Mouse (Mus musculus) right cerebral cortex, postnatal 10 days (tissue): Measurements from ENCODE around the gene Mylk.

Experiments
- DNase-seq, 2 experiments: peaks; one replicate each; pipeline ENCODE4 v3.0.0; 2021; ENCODE audit warnings: low spot score in 2 of 2

Mylk gene

GRCm38 (mm10) chr16:35022242-35023137, 277.5 kb downstream of the Mylk start, which contains the start of gene Hacd2:
Hacd2 (plus strand) TSS chr16:35022428.
- peak; percentile 96 for DNase-seq

GRCm38 (mm10) chr16:35023138-35023735, 278.2 kb downstream of the Mylk start:
- DNase-seq = no peak

- no peak for DNase-seq
Observed at GRCm38 (mm10) chr16:35024300-35024699, 279.3 kb downstream of the Mylk start.

GRCm38 (mm10) chr16:35025347-35025746, 280.3 kb downstream of the Mylk start:
- no peak for DNase-seq

GRCm38 (mm10) chr16:35033241-35033640, 288.2 kb downstream of the Mylk start:
- DNase-seq = no peak

DNA sequence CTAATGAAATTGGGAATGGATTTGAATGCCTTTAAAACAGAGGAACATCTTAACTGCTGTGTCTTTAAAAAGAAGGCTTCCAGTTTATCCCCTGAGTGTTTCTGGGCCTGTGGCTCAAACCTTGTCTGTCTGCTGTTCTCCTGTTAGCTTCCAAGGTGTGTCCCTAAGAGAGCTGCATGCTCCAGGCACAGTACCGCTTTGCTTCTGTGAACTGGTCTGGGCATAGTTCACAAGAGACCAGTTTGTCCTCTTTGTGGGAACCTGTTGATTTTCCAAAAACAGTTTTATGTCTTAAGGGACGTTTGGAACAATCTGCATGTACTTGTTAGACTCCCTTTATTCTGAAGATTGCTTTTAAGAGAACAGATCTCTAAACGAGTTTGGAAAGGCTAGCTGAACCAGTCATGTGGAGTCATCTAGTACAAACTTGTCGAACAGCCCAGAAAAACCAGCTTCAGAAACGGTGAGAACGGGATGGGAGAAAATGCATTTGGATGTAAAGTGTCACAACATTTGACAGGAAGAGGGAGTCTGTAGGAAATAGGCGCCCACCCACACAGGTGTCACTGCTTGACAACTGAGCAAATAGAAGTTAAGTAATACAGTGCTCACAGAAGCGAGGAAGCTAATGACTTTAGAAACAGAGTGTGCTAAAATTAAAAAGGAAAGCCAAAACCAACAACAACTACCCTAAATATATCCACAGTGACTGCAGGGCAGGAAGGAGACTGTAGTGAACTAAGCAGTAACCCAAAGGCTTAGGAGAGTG, 289.0 kb downstream of the Mylk start:
- DNase-seq = no peak

DNA sequence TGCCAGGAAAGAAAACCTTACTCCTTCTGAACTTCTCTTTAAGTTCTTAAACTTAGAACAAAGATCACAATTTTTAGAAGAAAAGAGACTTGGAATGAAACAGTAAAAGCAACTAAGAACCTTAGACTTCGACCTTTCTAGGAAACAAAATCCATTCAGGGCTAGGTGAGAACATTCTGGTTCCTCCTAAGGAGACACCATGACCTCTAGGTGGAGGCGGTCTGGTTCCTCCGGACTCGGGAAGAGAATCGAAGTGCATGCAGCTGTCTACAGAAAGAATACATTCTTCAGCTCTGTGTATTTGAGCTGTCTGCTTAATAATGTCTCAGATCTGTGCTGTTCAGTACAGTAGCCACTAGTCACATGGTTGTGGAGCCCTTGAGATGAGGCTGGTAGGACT, 290.0 kb downstream of the Mylk start:
- DNase-seq = no peak

DNA sequence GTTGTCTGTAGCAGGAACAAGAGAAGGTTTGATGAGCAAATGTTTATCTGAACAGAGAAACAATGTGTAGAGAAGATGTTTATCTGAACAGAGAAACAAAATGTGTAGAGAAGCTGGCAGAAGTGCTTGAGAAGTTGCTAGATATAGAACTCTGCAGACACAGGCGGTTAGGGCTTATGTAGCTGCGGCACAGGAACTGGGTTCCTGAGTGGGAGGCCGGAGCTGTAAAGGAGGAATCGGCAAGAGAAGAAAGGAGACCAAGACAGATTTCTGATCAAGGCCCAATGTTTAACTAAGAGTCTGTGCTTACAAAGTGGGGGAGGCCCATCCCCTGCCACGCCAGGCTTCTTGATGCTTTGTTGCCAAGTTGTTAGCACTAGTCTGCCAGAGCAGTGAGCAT, 291.7 kb downstream of the Mylk start:
- DNase-seq = no peak

DNA sequence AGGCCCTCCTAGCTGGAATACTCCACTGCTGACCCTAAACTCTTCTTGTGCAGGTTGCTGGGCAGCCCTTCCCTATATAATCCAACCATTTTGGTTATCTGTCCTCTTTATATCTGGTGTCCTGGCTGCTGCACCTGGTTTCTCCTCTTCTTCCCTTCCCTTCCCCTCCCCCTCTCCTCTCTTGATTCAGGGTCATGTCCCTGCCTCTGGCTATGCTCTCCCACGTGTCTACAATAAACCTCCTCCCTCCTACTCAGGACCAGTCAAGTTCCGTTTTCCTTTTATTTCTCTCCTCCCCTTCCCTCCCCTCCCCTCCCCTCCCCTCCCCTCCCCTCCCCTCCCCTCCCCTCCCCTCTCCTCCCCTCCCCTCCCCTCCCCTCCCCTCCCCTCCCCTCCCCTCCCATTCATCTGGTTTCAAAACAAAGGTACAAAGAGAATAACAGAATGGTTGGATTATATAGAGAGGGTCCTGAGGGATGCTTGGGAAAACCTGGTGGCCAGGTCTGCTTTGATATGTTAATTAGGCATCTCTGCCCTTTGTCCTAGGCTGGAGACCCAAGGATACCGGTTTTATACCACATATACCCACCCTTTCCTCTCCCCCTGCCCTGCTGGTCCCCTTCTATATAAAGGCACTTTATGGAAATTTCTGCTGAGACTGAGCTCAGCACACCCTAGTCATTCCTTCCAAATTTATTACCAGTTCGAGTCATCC, 293.5 kb downstream of the Mylk start:
- no peak for DNase-seq

GRCm38 (mm10) chr16:35040154-35040553, 295.1 kb downstream of the Mylk start:
- DNase-seq = no peak

GRCm38 (mm10) chr16:35041001-35041400, 296.0 kb downstream of the Mylk start:
- no peak for DNase-seq

DNA sequence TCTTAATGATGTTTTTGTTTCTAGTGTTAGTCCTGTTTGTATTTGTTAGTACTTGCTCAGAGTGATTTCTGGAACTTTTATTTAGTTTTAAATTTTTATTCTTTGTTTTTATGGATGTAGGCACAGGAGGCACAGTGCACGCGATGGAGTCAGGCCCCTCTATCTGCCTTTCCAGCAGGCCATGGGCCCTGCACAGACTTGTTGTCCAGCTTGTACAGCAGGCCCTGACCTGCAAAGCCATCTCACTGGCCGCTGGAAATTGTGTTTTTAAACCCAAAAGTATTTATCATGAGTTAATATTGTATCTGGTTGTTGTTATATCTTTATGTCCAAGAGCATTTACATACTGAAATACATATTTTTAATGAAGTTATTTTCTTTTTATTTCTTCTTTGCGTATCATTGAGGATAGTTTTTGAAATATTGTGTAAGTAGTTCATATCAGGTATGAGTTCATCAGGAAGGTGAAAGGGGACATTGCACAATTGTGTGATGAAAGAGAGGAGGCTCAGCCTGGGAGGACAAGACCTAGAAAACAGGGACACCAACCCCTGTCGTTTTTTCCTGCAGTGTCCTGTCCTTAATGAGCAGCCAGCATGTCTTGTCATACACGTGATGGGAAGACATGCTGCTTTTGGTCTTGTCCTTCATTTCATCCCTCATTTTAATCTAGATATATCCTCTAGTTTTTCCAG, 301.2 kb downstream of the Mylk start:
- no peak for DNase-seq

DNA sequence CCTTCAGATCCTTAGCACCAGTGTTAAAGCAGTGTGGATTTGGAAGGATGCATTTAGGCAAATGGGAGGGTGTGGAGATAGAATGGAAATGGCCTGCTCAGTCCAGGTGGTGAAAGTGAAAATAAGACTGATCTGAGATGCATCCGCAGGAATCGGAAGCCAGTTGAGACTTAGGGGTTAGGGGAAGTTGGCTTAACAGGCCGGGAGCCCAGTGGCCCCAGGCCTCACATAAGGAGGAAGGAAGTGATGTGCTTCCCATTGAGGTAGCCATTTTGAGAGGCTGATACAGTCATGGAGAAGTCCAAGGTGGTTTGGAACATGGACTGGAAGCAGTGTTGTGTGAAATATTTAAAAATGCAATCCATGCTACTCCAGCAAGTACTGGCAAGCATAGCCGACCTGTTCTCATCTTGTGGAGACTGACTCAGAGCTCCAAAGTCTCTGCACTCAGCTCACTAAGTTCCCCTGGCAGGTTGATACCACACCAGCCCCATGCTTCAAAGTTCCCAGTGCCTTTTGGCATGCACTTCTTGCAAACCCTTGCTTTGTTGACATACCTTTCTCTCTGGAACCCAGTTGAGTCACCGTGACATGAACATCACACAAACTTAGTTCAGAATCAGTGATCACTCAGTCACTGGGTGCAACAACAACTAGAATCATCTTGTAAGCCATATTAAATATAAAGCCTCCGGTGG, 302.4 kb downstream of the Mylk start:
- DNase-seq = no peak

DNA sequence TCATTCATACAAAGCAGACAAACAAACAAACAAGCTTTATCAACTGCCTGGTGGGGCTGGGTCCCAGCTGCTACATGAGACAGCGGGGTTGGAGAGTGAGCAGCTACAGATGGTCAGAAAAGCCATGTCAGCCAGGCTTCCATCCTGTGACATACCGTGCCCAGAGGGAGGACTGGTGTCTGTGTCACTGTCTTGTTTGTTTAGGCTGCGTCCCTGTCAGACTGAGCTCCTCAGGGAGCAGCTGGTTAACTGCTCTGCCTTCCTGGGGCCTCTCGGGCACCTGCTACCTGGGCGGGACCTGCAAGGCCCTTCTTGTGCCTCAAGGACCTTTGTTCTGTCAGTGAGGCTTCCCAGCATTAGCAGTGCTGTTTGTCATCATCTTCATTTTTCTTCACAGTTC, 306.1 kb downstream of the Mylk start:
- no peak for DNase-seq
